Mouse (Mus musculus) left cerebral cortex, adult 6 months (tissue): ENCODE data around the gene Fam104a. TPM values are rescaled to one million over a fixed set of nuclear protein-coding genes. Genes with fewer than 3 reads are reported as not detected.

Source experiments
- long read RNA-seq, 2 experiments: library from polyadenylated mRNA; unstranded; transcript quantifications; one replicate each; pipeline ENCODE4 v2.0.0; 2019 to 2020
- polyA plus RNA-seq: library from polyadenylated mRNA; unstranded; fragments of <200 nt; fragmentation: Nextera tagmentation; gene quantifications from 2 replicates; pipeline ENCODE4 v1.2.3, GENCODE M21; 2021

Gene Fam104a
- polyA plus RNA-seq = 43.2 and 43.6 TPM in 2 replicates
- long read RNA-seq, experiment 1, transcript Fam104a-201 (3 exons, 2,619 nt) = major isoform, 164 of 189 reads
- long read RNA-seq, experiment 1, partial matches to known transcripts = 3 of 189 reads
- long read RNA-seq, experiment 1, other reads (novel, unspliced or antisense) = 22 of 189 reads
- long read RNA-seq, experiment 2, transcript Fam104a-201 (3 exons, 2,619 nt) = major isoform, 107 of 128 reads
- long read RNA-seq, experiment 2, partial matches to known transcripts = 3 of 128 reads
- long read RNA-seq, experiment 2, other reads (novel, unspliced or antisense) = 18 of 128 reads

DNA sequence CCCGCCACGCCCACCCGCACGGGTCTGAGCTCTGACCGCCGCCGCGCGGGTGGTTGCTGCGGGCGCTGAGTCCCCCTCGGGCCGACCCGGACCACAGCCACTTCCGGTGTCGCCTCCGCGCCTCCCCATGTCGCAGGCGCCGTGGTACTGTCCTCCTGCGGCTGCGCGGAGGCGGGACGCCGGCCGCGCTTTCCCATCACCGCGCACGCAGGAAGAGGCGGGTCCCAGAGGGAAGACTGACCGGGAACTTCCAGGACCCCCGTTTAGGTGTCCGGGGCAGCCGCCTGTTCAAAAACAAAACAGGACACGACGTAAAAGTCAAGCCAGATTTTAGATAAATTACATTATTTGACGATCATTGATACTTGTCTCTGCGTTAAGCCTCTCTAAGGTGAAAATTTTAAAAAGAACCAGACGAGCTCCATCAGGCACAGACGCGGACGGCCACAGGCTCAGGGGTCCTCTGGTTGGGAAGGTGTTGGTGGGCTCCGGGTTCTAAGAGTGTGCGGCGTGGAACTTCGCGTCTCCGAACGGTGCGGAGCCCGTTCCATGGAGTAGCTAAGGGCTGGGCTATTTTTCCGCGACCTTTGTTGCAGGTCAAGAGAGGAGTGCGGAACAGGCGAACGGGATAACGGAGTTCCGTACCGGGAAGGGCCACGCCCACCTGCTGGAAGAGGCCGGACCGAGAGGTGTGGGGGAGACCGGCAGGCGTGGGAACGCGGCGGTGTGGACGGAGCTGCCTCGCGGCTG is at the start of gene Fam104a, which contains the start of gene D11Wsu47e:
Gene Fam104a, minus strand, starts transcription at position 199 of the 750 bp plus-strand sequence.
Gene D11Wsu47e, plus strand, starts transcription at position 456 of the 750 bp plus-strand sequence.

DNA sequence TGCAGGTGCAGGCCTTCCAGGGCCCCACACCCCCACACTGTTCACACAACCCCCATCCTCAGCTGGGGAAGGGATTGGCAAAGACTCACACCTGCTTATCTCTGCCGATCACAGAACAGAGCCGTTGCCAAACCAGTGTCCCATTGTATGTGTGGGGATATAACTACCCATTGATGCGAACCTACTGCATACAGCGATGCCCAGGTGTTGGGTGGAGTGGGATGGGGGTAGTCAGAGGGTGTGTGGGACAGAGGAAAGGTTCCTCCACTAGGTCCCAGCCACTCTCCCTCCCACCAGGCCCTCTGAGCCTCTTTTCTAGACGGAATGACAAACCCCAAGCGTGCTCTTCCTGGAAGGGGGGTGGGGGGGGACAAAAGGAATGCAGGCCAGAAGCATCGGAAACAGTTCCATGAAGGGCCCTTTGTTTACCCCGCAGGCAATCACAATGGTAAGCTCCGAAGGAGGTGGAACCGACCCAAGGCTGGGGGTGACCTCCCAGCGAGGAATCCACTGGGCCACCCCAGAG is 25.8 kb upstream of the Fam104a start, which contains the start of gene Cpsf4l:
Gene Cpsf4l, minus strand, starts transcription at position 287 of the 526 bp plus-strand sequence.

DNA sequence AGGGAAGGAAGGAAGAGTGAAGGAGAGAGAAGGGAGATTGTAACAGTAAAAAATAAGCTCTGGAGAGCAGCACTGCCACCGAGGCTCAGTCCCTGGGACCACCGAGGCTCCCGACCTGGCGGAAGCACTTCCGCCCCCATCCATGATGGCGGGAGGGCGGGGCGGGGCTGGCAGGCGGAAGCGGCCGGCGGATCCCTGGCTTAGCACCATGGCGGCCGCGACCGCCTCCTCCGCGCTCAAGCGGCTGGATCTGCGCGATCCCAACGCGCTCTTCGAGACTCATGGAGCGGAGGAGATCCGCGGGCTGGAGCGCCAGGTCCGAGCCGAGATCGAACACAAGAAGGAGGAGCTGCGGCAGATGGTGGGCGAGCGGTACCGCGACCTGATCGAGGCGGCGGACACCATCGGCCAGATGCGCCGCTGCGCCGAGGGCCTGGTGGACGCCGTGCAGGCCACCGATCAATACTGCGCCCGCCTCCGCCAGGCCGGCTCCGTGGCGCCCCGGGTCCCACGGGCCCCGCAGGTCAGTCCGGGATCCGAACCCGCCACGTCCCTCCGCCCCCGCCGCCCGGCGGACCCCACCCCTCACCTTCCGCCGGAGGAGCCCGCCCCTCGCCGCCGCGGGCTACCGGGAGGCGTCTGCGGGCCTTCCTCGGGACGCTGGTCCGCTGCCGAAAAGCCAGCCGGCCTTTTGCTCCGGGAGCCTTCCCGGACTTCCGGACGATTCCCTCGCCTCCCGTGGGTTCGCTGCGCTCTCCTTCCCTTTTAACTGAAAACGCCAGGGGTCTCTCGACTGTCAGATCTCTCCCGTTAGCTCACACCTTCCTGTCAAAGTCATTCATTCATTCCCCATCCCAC is 34.4 kb downstream of the Fam104a start, which contains the start of gene Slc39a11:
Gene Slc39a11, minus strand, starts transcription at position 727 of the 858 bp plus-strand sequence.

GRCm38 (mm10) chr11:113648690-113649352 is 35.1 kb downstream of the Fam104a start, which contains the start of gene Cog1:
Gene Cog1 (plus strand): TSS chr11:113649169.

GRCm38 (mm10) chr11:113618672-113619419 is 65.1 kb downstream of the Fam104a start, which contains the start of gene Sstr2:
Gene Sstr2 (plus strand): TSS chr11:113619342.

Other genes starting within 250 kb of the Fam104a start
- gene Sstr2, start 64.8 kb downstream of the Fam104a start, polyA plus RNA-seq = 21.9 and 27.2 TPM in 2 replicates
- 31.8 and 33.6 TPM in 2 replicates for gene Cog1, start 35.0 kb downstream of the Fam104a start, polyA plus RNA-seq
- 9.3 and 10.1 TPM in 2 replicates for gene Slc39a11, start 34.1 kb downstream of the Fam104a start, polyA plus RNA-seq
- 8.4 and 10.3 TPM in 2 replicates for gene D11Wsu47e, start 257 bp upstream of the Fam104a start, polyA plus RNA-seq
- gene Cpsf4l, start 25.9 kb upstream of the Fam104a start, polyA plus RNA-seq = 0.29 TPM in 1 of 2 replicates, not detected in the other
- 13.6 and 13.8 TPM in 2 replicates for gene Cdc42ep4, start 67.7 kb upstream of the Fam104a start, polyA plus RNA-seq